Mouse (Mus musculus) myocyte (in vitro differentiated cells): ENCODE data around the gene Olfr646. TPM values are rescaled to one million over a fixed set of nuclear protein-coding genes. Genes with fewer than 3 reads are reported as not detected.

Experiments
- H3K27me3 ChIP-seq: one replicate; pipeline ENCODE4 v1.6.1; 2011; ENCODE audit not compliant: control insufficient read depth, insufficient read depth, insufficient read length
- H3K36me3 ChIP-seq: one replicate; pipeline ENCODE4 v1.6.1; 2011; ENCODE audit not compliant: control insufficient read depth, insufficient read depth
- H3K4me2 ChIP-seq: one replicate; pipeline ENCODE4 v1.6.1; 2011; ENCODE audit warnings: low read depth, control low read depth
- H3K4me3 ChIP-seq: one replicate; pipeline ENCODE4 v1.5.1; 2011; ENCODE audit warnings: mild to moderate bottlenecking, control low read depth, moderate library complexity
- H3K79me2 ChIP-seq: one replicate; pipeline ENCODE4 v1.6.1; 2011; ENCODE audit not compliant: control insufficient read depth, insufficient read depth
- H3ac ChIP-seq: one replicate; pipeline ENCODE4 v1.6.1; 2011; ENCODE audit not compliant: control insufficient read depth, insufficient read length
- CEBPB ChIP-seq: IDR thresholded peaks from 2 replicates; pipeline ENCODE4 v1.6.1; 2011; ENCODE audit warnings: mild to moderate bottlenecking, moderate library complexity; ENCODE audit not compliant: poor library complexity, insufficient read depth, severe bottlenecking
- E2F4 ChIP-seq: IDR thresholded peaks from one replicate; pipeline ENCODE4 v1.6.1; 2011; ENCODE audit warnings: mild to moderate bottlenecking, control low read depth, moderate library complexity; ENCODE audit not compliant: insufficient read depth
- MAX ChIP-seq: IDR thresholded peaks from one replicate; pipeline ENCODE4 v1.6.1; 2011; ENCODE audit warnings: low read depth, mild to moderate bottlenecking, control low read depth
- MYOD1 ChIP-seq, 3 experiments: IDR thresholded peaks; one replicate each; pipeline ENCODE4 v1.6.1; 2011; ENCODE audit warnings: control low read depth in 2 of 3, low read depth in 2 of 3, mild to moderate bottlenecking in 2 of 3, moderate library complexity in 1 of 3; ENCODE audit not compliant: insufficient read length in 2 of 3, control insufficient read depth in 1 of 3
- MYOG ChIP-seq, 3 experiments: IDR thresholded peaks; one replicate each; pipeline ENCODE4 v1.6.1; 2011; ENCODE audit warnings: control low read depth in 2 of 3, low read depth in 2 of 3, mild to moderate bottlenecking in 2 of 3; ENCODE audit not compliant: insufficient read length in 2 of 3, control insufficient read depth in 1 of 3, insufficient read depth in 1 of 3
- POLR2A ChIP-seq: IDR thresholded peaks from one replicate; pipeline ENCODE4 v1.6.1; 2011; ENCODE audit warnings: low read depth, mild to moderate bottlenecking, control low read depth, moderate library complexity; ENCODE audit not compliant: insufficient read length
- POLR2AphosphoS2 ChIP-seq: IDR thresholded peaks from one replicate; pipeline ENCODE4 v1.6.1; 2011; ENCODE audit warnings: low read depth, control low read depth; ENCODE audit not compliant: insufficient read length
- REST ChIP-seq: IDR thresholded peaks from one replicate; pipeline ENCODE4 v1.6.1; 2011; ENCODE audit warnings: mild to moderate bottlenecking, control low read depth, moderate library complexity; ENCODE audit not compliant: insufficient read depth, insufficient read length
- SRF ChIP-seq: IDR thresholded peaks from one replicate; pipeline ENCODE4 v1.6.1; 2011; ENCODE audit warnings: low read depth; ENCODE audit not compliant: control insufficient read depth, insufficient read length
- TCF12 ChIP-seq: IDR thresholded peaks from one replicate; pipeline ENCODE4 v1.6.1; 2011; ENCODE audit warnings: mild to moderate bottlenecking, control low read depth; ENCODE audit not compliant: poor library complexity, insufficient read depth, severe bottlenecking
- TCF3 ChIP-seq: IDR thresholded peaks from one replicate; pipeline ENCODE4 v1.6.1; 2011; ENCODE audit warnings: low read depth, control low read depth; ENCODE audit not compliant: insufficient read length
- USF1 ChIP-seq: IDR thresholded peaks from one replicate; pipeline ENCODE4 v1.6.1; 2011; ENCODE audit warnings: low read depth, mild to moderate bottlenecking, control low read depth, moderate library complexity
- polyA plus RNA-seq: library from polyadenylated mRNA; unstranded; fragments of >200 nt; fragmentation: generic; extraction: Trizol; gene quantifications from one replicate; pipeline ENCODE4 v1.2.1, GENCODE M21; 2012; ENCODE audit warnings: missing spikeins

Olfr646 gene
- polyA plus RNA-seq: not detected

DNA sequence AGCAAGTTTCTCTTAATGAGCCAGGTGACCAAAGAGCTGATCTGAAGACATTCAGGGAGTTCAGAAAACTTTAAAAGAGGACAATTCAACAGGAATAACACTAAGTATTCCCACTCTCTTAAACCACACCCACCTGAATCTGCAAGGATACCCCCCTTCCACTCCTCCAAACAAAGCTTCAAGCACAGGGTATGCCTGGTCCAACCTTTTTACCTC, at the start of gene Olfr646:
Gene Olfr646, plus strand, starts transcription at position 117 of the 216 bp plus-strand sequence.
- H3K79me2 ChIP-seq: no peaks in the 10 kb centered on the region
- no peaks in the 10 kb centered on the region for H3K27me3 ChIP-seq
- no peak within 1 kb of the TSS for H3K4me3 ChIP-seq
- no peaks in the 10 kb centered on the region for H3K36me3 ChIP-seq
- H3ac ChIP-seq: no peak within 1 kb of the TSS
- no peak within 1 kb of the TSS for H3K4me2 ChIP-seq
- TF ChIP-seq MYOD1 (IDR thresholded peaks at IDR 0.05; ENCODE audit: control insufficient read depth in 1 of 3, insufficient read length in 2 of 3, low read depth in 2 of 3) (no peak), POLR2AphosphoS2 (no peak), USF1 (no peak), CEBPB (no peak), TCF12 (no peak)

GRCm38 (mm10) chr7:104059215-104059614, 45.5 kb upstream of the Olfr646 start:
- TF ChIP-seq MYOG (IDR thresholded peaks at IDR 0.05; ENCODE audit: control insufficient read depth in 1 of 3, insufficient read depth in 1 of 3, insufficient read length in 2 of 3, low read depth in 2 of 3) (no peak), POLR2A (no peak), USF1 (no peak), SRF (no peak), REST (no peak), TCF3 (no peak), POLR2AphosphoS2 (no peak), TCF12 (no peak), MYOD1 (IDR thresholded peaks at IDR 0.05; ENCODE audit: control insufficient read depth in 1 of 3, insufficient read length in 2 of 3, low read depth in 2 of 3) (no peak), MAX (no peak), CEBPB (no peak), E2F4 (no peak)
- Histone ChIP-seq H3K4me3 (no peak overlapping the region), H3K79me2 (no peaks in the 10 kb centered on the region), H3K36me3 (no peaks in the 10 kb centered on the region), H3K27me3 (no peaks in the 10 kb centered on the region), H3K4me2 (no peak overlapping the region), H3ac (no peak overlapping the region)

DNA sequence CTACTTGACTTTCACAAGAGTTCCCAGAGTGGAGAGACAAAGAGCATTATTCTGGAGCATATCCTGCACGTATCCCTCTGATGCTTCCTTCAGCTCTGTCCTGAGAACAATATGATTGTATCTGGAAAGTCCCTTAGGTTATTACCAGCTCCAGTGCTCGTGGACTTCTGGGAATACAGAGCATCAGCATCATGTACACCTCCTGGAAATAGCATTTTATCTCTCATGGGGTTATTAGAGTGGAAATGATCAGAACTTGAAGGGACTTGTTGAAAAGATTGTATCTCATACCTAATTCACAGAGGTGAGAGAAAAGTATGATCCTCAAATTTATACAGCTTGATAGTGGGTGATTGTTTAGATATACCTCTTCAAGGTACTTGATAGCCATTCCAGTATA, 43.3 kb upstream of the Olfr646 start, which contains the start of gene 4930516K23Rik:
Gene 4930516K23Rik, minus strand, starts transcription at position 101 of the 400 bp plus-strand sequence.
- Histone ChIP-seq H3ac (no peak within 1 kb of the TSS), H3K27me3 (no peaks in the 10 kb centered on the region), H3K4me2 (no peak within 1 kb of the TSS), H3K4me3 (no peak within 1 kb of the TSS), H3K36me3 (no peaks in the 10 kb centered on the region), H3K79me2 (no peaks in the 10 kb centered on the region)
- TF ChIP-seq SRF: no peak
- no peak for TF ChIP-seq E2F4
- no peak for TF ChIP-seq REST
- TF ChIP-seq TCF12: no peak
- no peak for TF ChIP-seq TCF3
- TF ChIP-seq CEBPB: no peak

- Histone ChIP-seq H3K79me2 (no peaks in the 10 kb centered on the region), H3ac (no peak within 1 kb of the TSS), H3K36me3 (no peaks in the 10 kb centered on the region), H3K4me2 (no peak within 1 kb of the TSS), H3K27me3 (no peaks in the 10 kb centered on the region), H3K4me3 (no peak within 1 kb of the TSS)
- TF ChIP-seq CEBPB (no peak), POLR2AphosphoS2 (no peak), TCF3 (no peak), SRF (no peak), MYOG (IDR thresholded peaks at IDR 0.05; ENCODE audit: control insufficient read depth in 1 of 3, insufficient read depth in 1 of 3, insufficient read length in 2 of 3, low read depth in 2 of 3) (no peak), POLR2A (no peak)
These were observed 32.9 kb upstream of the Olfr646 start, which contains the start of gene Olfr644 for GRCm38 (mm10) chr7:104071769-104072168. Gene Olfr644 (minus strand): TSS chr7:104071869.

GRCm38 (mm10) chr7:104085365-104085764, 19.3 kb upstream of the Olfr646 start, which contains the start of gene Olfr645:
Gene Olfr645 (minus strand): TSS chr7:104085465.
- H3K36me3 ChIP-seq: no peaks in the 10 kb centered on the region
- H3K27me3 ChIP-seq: no peaks in the 10 kb centered on the region
- H3K79me2 ChIP-seq: no peaks in the 10 kb centered on the region
- H3ac ChIP-seq: no peak within 1 kb of the TSS
- H3K4me3 ChIP-seq: no peak within 1 kb of the TSS
- H3K4me2 ChIP-seq: no peak within 1 kb of the TSS
- TF ChIP-seq E2F4 (no peak), REST (no peak), CEBPB (no peak), USF1 (no peak), POLR2A (no peak), TCF3 (no peak), TCF12 (no peak), SRF (no peak), MAX (no peak)
